Mouse (Mus musculus): ENCODE data around the gene Fam227b.
A peak's percentile ranks its signal among the peaks of the same experiment; 100 is the strongest.

Gene Fam227b

GRCm38 (mm10) chr2:126151855-126152571 lies at the start of gene Fam227b, which contains the start of gene Dtwd1:
Gene Fam227b (minus strand): TSS chr2:126152004.
Gene Dtwd1 (plus strand): TSS chr2:126152141.
- peak; percentile 96 for DNase-seq (ENCODE audit: low spot score)

- no peak for DNase-seq (ENCODE audit: low spot score)
Observed at GRCm38 (mm10) chr2:126198971-126199370, 47.2 kb upstream of the Fam227b start.

- DNase-seq (ENCODE audit: low spot score), result no peak
Observed at GRCm38 (mm10) chr2:126195631-126196356, 44.0 kb upstream of the Fam227b start.

GRCm38 (mm10) chr2:126192129-126192528 lies 40.3 kb upstream of the Fam227b start:
- DNase-seq (ENCODE audit: low spot score), result no peak

GRCm38 (mm10) chr2:126191306-126191705 lies 39.5 kb upstream of the Fam227b start:
- DNase-seq (ENCODE audit: low spot score), result no peak

DNA sequence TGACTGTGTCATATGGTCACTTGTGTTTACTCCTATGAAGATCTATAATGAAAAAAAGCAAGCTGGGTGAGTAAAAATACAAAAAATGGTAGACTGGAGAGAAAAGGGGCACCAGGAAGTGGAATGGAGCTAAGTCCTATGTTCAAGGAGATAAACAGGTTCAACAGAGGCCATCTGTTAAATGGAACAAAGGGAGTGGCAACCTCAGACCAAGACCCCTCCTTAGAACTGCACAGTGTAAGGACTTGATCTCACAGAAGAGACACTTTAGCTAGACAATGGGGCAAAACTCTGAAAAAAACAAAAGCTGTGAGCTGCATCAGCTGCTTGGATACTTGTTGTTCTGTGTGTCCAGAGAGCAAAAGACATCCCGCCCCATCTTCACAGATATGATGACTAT lies 19.6 kb upstream of the Fam227b start:
- no peak for DNase-seq (ENCODE audit: low spot score)

- DNase-seq (ENCODE audit: low spot score), result no peak
Observed at GRCm38 (mm10) chr2:126166848-126167617, 15.2 kb upstream of the Fam227b start.

- DNase-seq (ENCODE audit: low spot score), result no peak
Observed at GRCm38 (mm10) chr2:126166335-126166734, 14.5 kb upstream of the Fam227b start.

DNA sequence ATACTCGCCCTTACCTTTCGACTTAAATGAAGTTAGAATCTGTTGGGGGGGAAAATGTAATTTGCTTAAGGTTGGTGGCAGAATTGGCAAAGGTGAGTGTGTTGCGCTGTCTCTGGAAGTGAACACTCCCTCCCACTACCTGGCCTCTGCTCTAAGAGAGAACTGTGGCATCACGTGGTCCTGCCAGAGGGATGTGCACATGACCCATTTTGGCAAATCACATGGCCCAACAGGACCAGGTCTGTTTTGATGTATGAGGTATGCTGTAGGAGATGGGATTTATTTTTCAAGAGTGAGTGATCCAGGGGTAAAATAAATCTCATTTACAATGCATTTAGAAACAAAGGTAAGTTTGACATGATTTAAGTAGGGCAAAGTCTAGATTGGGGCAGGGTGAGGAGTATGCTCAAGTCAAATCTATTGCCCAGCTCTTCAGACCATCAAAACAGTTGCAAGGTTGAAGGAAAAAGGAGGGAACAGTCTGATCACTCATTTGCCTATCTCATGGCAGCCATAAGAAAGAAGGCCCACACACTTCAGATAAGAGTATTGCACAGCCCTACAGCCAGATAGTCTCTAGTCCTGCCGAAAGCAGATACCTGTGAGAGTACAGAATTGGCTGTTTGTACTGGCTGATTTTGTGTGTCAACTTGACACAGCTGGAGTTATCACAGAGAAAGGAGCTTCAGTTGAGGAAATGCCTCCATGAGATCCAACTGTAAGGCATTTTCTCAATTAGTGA lies 13.6 kb upstream of the Fam227b start:
- no peak for DNase-seq (ENCODE audit: low spot score)

DNA sequence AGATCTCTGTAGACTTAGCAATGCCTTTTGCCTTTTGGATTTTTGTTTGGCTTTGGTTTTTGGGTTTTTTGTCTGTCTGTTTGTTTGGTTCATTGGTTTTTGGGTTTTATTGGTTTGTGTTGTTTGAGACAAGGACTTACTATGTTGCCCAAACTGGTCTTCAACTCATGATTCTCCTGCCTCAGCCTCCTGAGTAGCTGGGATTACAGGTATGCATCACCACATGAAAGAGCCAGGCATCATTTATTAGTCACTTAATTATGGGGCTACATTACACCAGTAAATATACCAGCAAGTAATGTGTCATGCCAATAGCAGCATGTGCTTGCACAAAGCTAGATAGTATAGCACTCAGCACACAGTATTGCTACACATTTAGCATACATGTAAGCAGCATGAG lies 4.1 kb downstream of the Fam227b start:
- no peak for DNase-seq (ENCODE audit: low spot score)

GRCm38 (mm10) chr2:126094616-126095015 lies 57.2 kb downstream of the Fam227b start:
- DNase-seq (ENCODE audit: low spot score), result no peak

DNA sequence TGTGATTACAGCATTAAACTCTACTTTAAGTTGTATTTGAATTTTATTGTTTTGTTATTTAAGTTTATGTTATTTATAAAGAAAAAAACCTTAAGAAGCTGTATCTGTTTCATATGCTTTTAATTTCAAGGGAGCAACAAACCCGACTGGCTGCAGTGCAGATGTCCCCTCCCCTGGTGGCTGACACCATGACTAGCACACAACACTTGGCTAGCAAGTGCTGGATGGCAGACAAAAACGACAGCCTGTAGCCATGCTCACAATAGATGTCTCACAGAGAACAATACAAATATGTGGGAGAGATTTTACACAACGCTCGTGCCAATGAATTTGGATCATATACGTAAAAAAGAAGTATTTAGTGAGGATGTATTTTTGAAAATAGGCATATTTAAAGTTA lies 61.4 kb downstream of the Fam227b start:
- no peak for DNase-seq (ENCODE audit: low spot score)

DNA sequence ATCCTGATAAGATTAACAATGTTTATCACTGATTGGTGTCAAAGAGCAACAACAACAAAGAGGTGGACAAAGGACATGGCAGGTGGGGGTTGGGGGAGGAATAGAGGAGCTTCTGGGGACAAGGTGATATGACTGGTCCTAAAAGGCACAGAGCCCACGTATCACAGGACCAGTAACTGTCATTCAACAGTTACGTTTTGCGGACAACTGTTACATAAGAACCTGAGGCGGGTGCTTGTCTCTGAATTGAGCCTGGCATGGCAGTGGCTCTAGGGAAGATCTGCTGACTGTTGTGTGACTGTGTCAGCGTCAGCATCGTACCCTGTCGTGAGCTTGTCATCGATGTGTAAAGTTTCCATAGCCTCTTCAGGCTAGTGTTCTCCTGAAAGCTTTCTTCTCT lies 65.6 kb downstream of the Fam227b start:
- DNase-seq (ENCODE audit: low spot score), result no peak

- DNase-seq (ENCODE audit: low spot score), result no peak
Observed at GRCm38 (mm10) chr2:126084326-126084725, 67.5 kb downstream of the Fam227b start.

DNA sequence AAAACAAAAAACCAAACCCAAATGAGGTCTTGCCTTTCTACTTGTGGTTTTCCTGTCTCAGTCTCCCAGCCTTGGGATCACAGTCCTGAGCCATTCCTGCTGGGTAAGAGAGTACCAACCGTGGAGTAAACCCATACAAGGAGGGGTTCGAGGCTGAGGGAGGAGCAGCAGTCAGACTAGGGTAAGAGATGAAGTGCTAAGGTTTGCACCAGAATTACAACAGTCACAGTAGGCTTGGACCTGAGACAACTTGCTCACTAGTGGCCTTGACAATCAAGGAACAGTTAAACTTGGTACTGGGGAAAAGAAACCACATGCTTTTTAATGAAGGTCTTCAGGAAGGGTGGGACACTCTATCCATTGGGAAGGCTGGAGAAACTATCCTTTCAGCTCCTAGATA lies 72.7 kb downstream of the Fam227b start:
- DNase-seq (ENCODE audit: low spot score), result no peak

GRCm38 (mm10) chr2:126076506-126076905 lies 75.3 kb downstream of the Fam227b start:
- DNase-seq (ENCODE audit: low spot score), result no peak

DNA sequence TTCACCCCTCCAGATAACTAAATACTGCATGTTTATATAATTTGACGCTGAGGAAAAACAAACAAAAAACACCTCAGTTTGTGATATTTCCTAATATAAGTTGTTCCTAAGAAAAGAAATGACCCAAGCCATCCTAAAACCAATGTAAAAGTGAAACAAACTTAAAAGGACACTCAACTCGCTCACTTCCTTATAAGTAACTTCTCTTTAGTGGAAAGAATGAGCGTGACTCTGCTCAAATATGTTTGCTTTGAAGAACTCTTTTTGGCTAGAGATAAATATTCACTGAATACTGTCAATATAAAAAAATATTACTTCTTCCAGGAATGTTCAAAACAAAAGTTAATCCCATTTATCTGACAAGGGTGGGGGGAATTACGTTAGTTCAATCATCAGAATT lies 78.1 kb downstream of the Fam227b start:
- no peak for DNase-seq (ENCODE audit: low spot score)

DNA sequence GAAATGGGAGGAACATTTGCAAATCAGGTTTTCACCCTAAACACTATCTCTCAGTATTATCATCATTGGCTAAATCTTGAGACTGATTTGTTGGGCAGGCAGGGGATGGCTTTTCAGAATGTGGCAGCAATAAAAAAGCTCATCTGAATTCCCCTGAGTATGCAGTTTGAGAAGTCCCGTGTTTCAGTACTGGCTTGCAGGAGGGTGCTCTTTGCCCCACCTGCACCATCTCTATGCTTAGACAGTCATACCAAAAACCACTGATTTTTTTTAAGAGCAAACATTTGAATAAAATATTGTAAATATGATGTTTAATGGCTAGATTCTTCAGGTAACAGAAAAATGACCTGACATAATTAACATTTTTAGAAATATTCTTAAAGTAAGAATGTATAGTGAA lies 82.1 kb downstream of the Fam227b start:
- no peak for DNase-seq (ENCODE audit: low spot score)

DNA sequence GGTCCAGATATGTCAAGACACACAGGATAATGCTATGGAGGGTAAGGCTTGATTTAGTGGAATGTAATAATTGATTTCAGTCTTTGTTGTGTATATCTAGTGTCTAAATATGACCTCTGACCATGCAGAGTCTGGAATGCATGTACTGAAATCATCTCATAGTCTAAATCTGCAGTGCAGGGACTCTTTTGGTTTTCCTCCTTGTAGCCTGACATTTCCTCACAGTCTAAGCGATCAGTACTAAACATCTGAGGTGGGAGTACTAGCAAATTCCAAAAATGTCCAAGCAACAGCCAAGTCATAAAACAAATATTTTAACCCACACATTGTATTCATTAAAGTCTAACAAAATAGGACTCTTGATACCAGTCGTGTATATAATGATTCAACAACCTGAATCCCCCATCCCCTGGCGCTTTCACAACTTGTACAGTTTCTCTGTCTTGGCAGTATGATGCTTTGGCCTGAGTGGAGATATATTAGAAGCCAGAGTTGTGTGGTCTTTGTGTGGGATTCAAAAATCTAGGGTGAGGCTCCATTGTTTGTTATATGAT lies 86.4 kb downstream of the Fam227b start:
- no peak for DNase-seq (ENCODE audit: low spot score)

DNA sequence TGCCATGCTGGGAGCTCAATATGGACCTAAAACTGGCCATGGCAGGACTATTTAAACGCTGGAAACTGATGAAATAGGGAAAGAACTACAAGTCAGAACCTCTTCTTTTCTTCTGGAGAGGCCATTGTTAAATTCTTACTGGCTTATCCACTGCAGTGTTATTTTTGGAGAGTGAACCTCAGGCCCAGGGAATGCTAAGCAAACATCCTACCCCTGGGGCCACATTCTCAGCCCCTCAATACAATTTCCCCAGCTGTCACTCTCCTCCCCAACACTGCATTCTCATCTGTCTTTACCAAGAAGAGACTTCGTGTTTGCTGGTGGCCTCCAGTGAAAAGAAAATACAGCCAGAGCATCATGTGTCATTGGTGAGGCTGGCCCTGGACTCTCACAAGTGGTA lies 87.0 kb downstream of the Fam227b start:
- DNase-seq (ENCODE audit: low spot score), result no peak

DNA sequence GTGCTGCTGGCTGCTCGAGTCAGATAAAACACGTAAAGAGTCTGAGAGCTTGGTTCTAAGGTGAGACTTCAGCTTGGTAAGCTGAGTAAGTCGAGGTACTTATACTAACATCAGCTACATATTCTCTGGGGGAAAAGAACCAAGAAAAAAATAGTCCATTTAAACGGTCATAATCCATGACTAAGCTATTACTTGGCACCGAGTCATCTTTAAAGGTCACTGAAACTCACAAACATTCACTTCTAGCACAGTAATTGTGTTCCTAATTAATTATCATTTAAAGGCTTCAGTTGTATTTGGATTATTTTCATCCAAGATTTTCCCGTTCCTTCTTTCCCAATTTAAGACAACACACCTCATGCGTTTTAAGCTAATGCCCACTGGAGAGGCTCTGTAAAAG lies 88.9 kb downstream of the Fam227b start:
- DNase-seq (ENCODE audit: low spot score), result no peak

All from ovary, adult 18-20 months (tissue).